Comparison of ENCODE assay signal across 9 mouse cellular contexts in the genomic region with DNA sequence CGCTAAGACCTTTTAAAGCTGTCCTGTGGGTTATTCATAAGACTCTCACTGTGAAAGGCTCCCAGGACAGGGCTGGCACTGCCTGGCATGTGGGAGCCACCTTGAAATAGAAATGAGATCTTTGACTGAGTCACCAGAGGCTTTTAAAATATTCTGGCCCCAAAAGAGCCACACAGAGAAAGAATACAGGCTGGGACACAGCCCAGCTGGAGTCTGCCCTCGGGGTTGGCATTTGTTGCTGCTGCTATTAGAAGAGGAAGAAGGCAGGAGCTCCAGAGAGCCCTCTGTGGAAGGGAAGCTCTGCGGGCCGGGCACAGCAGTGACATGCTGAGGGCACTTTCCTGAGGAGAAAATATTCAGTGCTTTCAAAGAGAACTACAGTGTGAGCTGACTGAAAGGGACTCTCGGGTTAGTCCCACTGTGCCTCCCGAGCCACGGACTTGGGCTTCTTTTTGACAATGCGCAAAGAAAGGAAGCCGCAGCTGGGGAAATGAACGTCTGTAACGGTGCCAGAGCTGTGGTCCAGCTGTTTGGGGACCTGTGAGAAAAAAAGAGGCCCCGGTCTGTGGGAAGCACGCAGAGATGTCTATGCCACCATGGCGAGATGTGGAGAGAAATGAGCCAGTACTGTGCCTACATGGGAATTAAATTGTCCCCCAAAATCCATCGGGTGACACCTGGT. TPM values are rescaled to one million over a fixed set of nuclear protein-coding genes. Genes with fewer than 3 reads are reported as not detected.
DNase-seq lines count a peak whose midpoint lies in the region; ATAC-seq and TF ChIP-seq lines count a peak whose summit lies in the region.
"Had no signal": no experiment of that assay in that cellular context is flagged by ENCODE, and none has a peak within 500 bp of the region (broad histone marks: within the 10 kb centered on the region; RNA-seq: fewer than 3 reads in every experiment).

No protein-coding gene starts in this region.

- no peak for TF ChIP-seq POLR2A in olfactory bulb, adult 2 months (IDR thresholded peaks at IDR 0.05; ENCODE audit: insufficient read depth, low read depth, low read length)

- no peak for TF ChIP-seq CTCF in olfactory bulb, adult 2 months (IDR thresholded peaks at IDR 0.05; ENCODE audit: insufficient read depth, low read depth, low read length)

- H3K9ac ChIP-seq in forebrain, embryonic 15.5 days (replicated peaks) = no peak overlapping the region
- H3K9ac ChIP-seq in forebrain, embryonic 11.5 days (ENCODE audit: low read length) = no peak overlapping the region
- H3K9ac ChIP-seq in midbrain, embryonic 15.5 days = no peak overlapping the region
- no peak overlapping the region for H3K9ac ChIP-seq in midbrain, embryonic 13.5 days (replicated peaks)

- peaks cover 6% of the 10 kb centered on the region; the same call in 1 of the 2 replicates for H3K4me1 ChIP-seq in forebrain, embryonic 15.5 days
- no peaks in the 10 kb centered on the region for H3K4me1 ChIP-seq in forebrain, embryonic 11.5 days (replicated peaks; ENCODE audit: control insufficient read depth, insufficient read depth, low read length)
- H3K4me1 ChIP-seq in midbrain, embryonic 15.5 days = peaks cover 8% of the 10 kb centered on the region; the same call in 1 of the 2 replicates
- 0 out of 2 replicates have a peak, but pooled peaks cover 9% of the 10 kb centered on the region for H3K4me1 ChIP-seq in midbrain, embryonic 13.5 days (replicated peaks)
- H3K4me1 ChIP-seq in olfactory bulb, adult 2 months (ENCODE audit: control insufficient read depth, insufficient read depth, low read length) = peaks cover 12% of the 10 kb centered on the region

- 62% methylated on average over 15 of the region's 15 CpGs for WGBS in forebrain, embryonic 15.5 days
- WGBS in forebrain, embryonic 11.5 days = 84% methylated on average over 15 of the region's 15 CpGs
- 60% methylated on average over 15 of the region's 15 CpGs for WGBS in midbrain, embryonic 15.5 days
- WGBS in midbrain, embryonic 13.5 days = 74% methylated on average over 15 of the region's 15 CpGs
- 38% methylated on average over 15 of the region's 15 CpGs for WGBS in olfactory bulb, adult 2 months

- H3K4me3 ChIP-seq in forebrain, embryonic 15.5 days = no peak overlapping the region
- H3K4me3 ChIP-seq in forebrain, embryonic 11.5 days (ENCODE audit: low read depth, low read length) = no peak overlapping the region
- H3K4me3 ChIP-seq in midbrain, embryonic 15.5 days = no peak overlapping the region
- no peak overlapping the region for H3K4me3 ChIP-seq in midbrain, embryonic 13.5 days (replicated peaks)
- H3K4me3 ChIP-seq in olfactory bulb, adult 2 months (ENCODE audit: insufficient read depth, low read depth, low read length) = no peak overlapping the region

- DNase-seq in forebrain, embryonic 11.5 days (ENCODE audit: low spot score) = no peak
- DNase-seq in gastrocnemius, postnatal 10 days = peak; percentile 52
- DNase-seq in spleen, postnatal 10 days (ENCODE audit: low spot score in 2 of 2) = no peak
- no peak for DNase-seq in spleen, postnatal 14 days (ENCODE audit: low spot score in 2 of 2)
- DNase-seq: thymus, adult 18-20 months had no signal

- H3K4me2 ChIP-seq in forebrain, embryonic 15.5 days (replicated peaks) = no peak overlapping the region
- H3K4me2 ChIP-seq in forebrain, embryonic 11.5 days (ENCODE audit: low read depth, low read length, severe bottlenecking) = no peak overlapping the region
- H3K4me2 ChIP-seq in midbrain, embryonic 15.5 days = no peak overlapping the region
- no peak overlapping the region for H3K4me2 ChIP-seq in midbrain, embryonic 13.5 days (replicated peaks)

- H3K9me3 ChIP-seq in forebrain, embryonic 15.5 days = no peaks in the 10 kb centered on the region
- no peaks in the 10 kb centered on the region for H3K9me3 ChIP-seq in forebrain, embryonic 11.5 days (ENCODE audit: control insufficient read depth, low read length)
- H3K9me3 ChIP-seq in midbrain, embryonic 15.5 days = no peaks in the 10 kb centered on the region
- H3K9me3 ChIP-seq in midbrain, embryonic 13.5 days = no peaks in the 10 kb centered on the region

- 0 out of 2 replicates have a peak, but pooled peaks have one; percentile 38 for ATAC-seq in forebrain, embryonic 15.5 days (replicated peaks)
- ATAC-seq in forebrain, embryonic 11.5 days (replicated peaks; ENCODE audit: low FRiP score) = no peak
- peak; percentile 50; the same call in 1 of the 2 replicates for ATAC-seq in midbrain, embryonic 15.5 days (replicated peaks)
- no peak for ATAC-seq in midbrain, embryonic 13.5 days

- no peaks in the 10 kb centered on the region for H3K27me3 ChIP-seq in forebrain, embryonic 15.5 days
- H3K27me3 ChIP-seq in forebrain, embryonic 11.5 days (ENCODE audit: control insufficient read depth, insufficient read depth, low read length) = no peaks in the 10 kb centered on the region
- no peaks in the 10 kb centered on the region for H3K27me3 ChIP-seq in midbrain, embryonic 15.5 days (replicated peaks)
- H3K27me3 ChIP-seq in midbrain, embryonic 13.5 days = no peaks in the 10 kb centered on the region

- H3K36me3 ChIP-seq in forebrain, embryonic 15.5 days = no peaks in the 10 kb centered on the region
- no peaks in the 10 kb centered on the region for H3K36me3 ChIP-seq in forebrain, embryonic 11.5 days (ENCODE audit: control insufficient read depth, insufficient read depth, low read length)
- H3K36me3 ChIP-seq in midbrain, embryonic 15.5 days (replicated peaks) = no peaks in the 10 kb centered on the region
- no peaks in the 10 kb centered on the region for H3K36me3 ChIP-seq in midbrain, embryonic 13.5 days

- peak overlapping the region; percentile 43 for H3K27ac ChIP-seq in forebrain, embryonic 15.5 days (replicated peaks)
- H3K27ac ChIP-seq in forebrain, embryonic 11.5 days (ENCODE audit: low read depth, low read length) = no peak overlapping the region
- H3K27ac ChIP-seq in midbrain, embryonic 15.5 days = peak overlapping the region; percentile 12; the same call in 1 of the 2 replicates
- H3K27ac ChIP-seq in midbrain, embryonic 13.5 days = no peak overlapping the region
- H3K27ac ChIP-seq in olfactory bulb, adult 2 months (ENCODE audit: insufficient read depth, low read depth, low read length) = peak overlapping the region; percentile 70; the same call in 1 of the 2 replicates

RNA-seq across cellular contexts. Expression of gene Mis18a, which starts 34.4 kb away (rescaled TPM):
- polyA plus RNA-seq in forebrain, embryonic 15.5 days (2015; fragmentation: Nextera tagmentation; extraction: Ambion mirVana) = 50.4 and 50.8 TPM in 2 replicates
- polyA plus RNA-seq in forebrain, embryonic 11.5 days (2014; fragmentation: Nextera tagmentation; extraction: Ambion mirVana) = 92.9 and 102 TPM in 2 replicates
- 28.5 and 28.7 TPM in 2 replicates for polyA plus RNA-seq in midbrain, embryonic 15.5 days (2015; fragmentation: Nextera tagmentation; extraction: Ambion mirVana)
- polyA plus RNA-seq in midbrain, embryonic 13.5 days (2015; fragmentation: Nextera tagmentation; extraction: Ambion mirVana) = 38.1 and 40.5 TPM in 2 replicates
- total RNA-seq in gastrocnemius, postnatal 10 days (2021) = 1 to 10 TPM; 3.4 to 4.8 TPM
- polyA plus RNA-seq in olfactory bulb, adult 2 months (2012; ENCODE audit: insufficient read depth, insufficient read length, low replicate concordance, missing spikeins) = not detected in 2 replicates

RNA-seq across cellular contexts. Expression of gene Mrap, which starts 45.2 kb away (rescaled TPM):
- not detected in 2 replicates for polyA plus RNA-seq in forebrain, embryonic 15.5 days (2015; fragmentation: Nextera tagmentation; extraction: Ambion mirVana)
- 0.25 and 0.43 TPM in 2 replicates for polyA plus RNA-seq in forebrain, embryonic 11.5 days (2014; fragmentation: Nextera tagmentation; extraction: Ambion mirVana)
- polyA plus RNA-seq in midbrain, embryonic 15.5 days (2015; fragmentation: Nextera tagmentation; extraction: Ambion mirVana) = 0.17 and 0.41 TPM in 2 replicates
- not detected in 2 replicates for polyA plus RNA-seq in midbrain, embryonic 13.5 days (2015; fragmentation: Nextera tagmentation; extraction: Ambion mirVana)
- total RNA-seq in gastrocnemius, postnatal 10 days (2021) = 1 to 10 TPM in 1 of 2 experiments, under 1 TPM in 1; 0.97 to 2.8 TPM
- polyA plus RNA-seq in olfactory bulb, adult 2 months (2012; ENCODE audit: insufficient read depth, insufficient read length, low replicate concordance, missing spikeins) = not detected in 2 replicates

Comparison
In these comparisons a context has a peak if more than half of its experiments do, and no peak if none do; other contexts are left out.
1. ATAC-seq: peak in forebrain, embryonic 15.5 days (single experiment) and midbrain, embryonic 15.5 days (single experiment); none in forebrain, embryonic 11.5 days (single experiment) and midbrain, embryonic 13.5 days (single experiment).
2. H3K27ac ChIP-seq: peak in forebrain, embryonic 15.5 days (single experiment), midbrain, embryonic 15.5 days (single experiment) and olfactory bulb, adult 2 months (single experiment); none in forebrain, embryonic 11.5 days (single experiment) and midbrain, embryonic 13.5 days (single experiment).